Mouse (Mus musculus) neural tube, embryonic 15.5 days (tissue): ENCODE measurements around the gene Il33. TPM values are rescaled to one million over a fixed set of nuclear protein-coding genes. Genes with fewer than 3 reads are reported as not detected.

Source experiments
- ATAC-seq: fragments of 200-750 bp; cut with Nextera tagmentation; 2 replicates; pipeline ENCODE4 v1.8.0; 2017; ENCODE audit warnings: mild to moderate bottlenecking, moderate TSS enrichment, moderate library complexity; ENCODE audit not compliant: low FRiP score
- H3K27ac ChIP-seq: fragments of 300-500 bp; sonication (generic); replicated peaks from 2 replicates; pipeline ENCODE4 v1.5.1; 2015; ENCODE audit warnings: mild to moderate bottlenecking, inconsistent platforms
- H3K27me3 ChIP-seq: fragments of 300-500 bp; sonication (generic); replicated peaks from 2 replicates; pipeline ENCODE4 v1.6.1; 2015; ENCODE audit warnings: inconsistent platforms
- H3K36me3 ChIP-seq: fragments of 300-500 bp; sonication (generic); 2 replicates; pipeline ENCODE4 v1.6.1; 2015; ENCODE audit warnings: inconsistent platforms
- H3K4me1 ChIP-seq: fragments of 300-500 bp; sonication (generic); 2 replicates; pipeline ENCODE4 v1.6.1; 2015; ENCODE audit warnings: inconsistent platforms
- H3K4me2 ChIP-seq: fragments of 300-500 bp; sonication (generic); 2 replicates; pipeline ENCODE4 v1.6.1; 2015; ENCODE audit warnings: inconsistent platforms, mild to moderate bottlenecking, moderate library complexity
- H3K4me3 ChIP-seq: fragments of 300-500 bp; sonication (generic); replicated peaks from 2 replicates; pipeline ENCODE4 v1.5.1; 2015; ENCODE audit warnings: mild to moderate bottlenecking, inconsistent platforms
- H3K9ac ChIP-seq: fragments of 300-500 bp; sonication (generic); replicated peaks from 2 replicates; pipeline ENCODE4 v1.6.1; 2015; ENCODE audit warnings: mild to moderate bottlenecking, inconsistent platforms
- H3K9me3 ChIP-seq: fragments of 300-500 bp; sonication (generic); replicated peaks from 2 replicates; pipeline ENCODE4 v1.6.1; 2016; ENCODE audit warnings: inconsistent platforms
- WGBS: fragments of 180-500 bp; shearing (Covaris S2); methylation state at CpG from one replicate; pipeline ENCODE4 v1.1.7; 2015; ENCODE audit warnings: mixed read lengths; 5-methylcytosine and 5-hydroxymethylcytosine counted together
- polyA plus RNA-seq: library from polyadenylated mRNA; unstranded; fragments of >200 nt; fragmentation: Nextera tagmentation; extraction: Ambion mirVana; gene quantifications from 2 replicates; pipeline ENCODE4 v1.2.1, GENCODE M21; 2015

Gene Il33
- polyA plus RNA-seq, 1 experiment from 2014 or later = 5.0 TPM

DNA sequence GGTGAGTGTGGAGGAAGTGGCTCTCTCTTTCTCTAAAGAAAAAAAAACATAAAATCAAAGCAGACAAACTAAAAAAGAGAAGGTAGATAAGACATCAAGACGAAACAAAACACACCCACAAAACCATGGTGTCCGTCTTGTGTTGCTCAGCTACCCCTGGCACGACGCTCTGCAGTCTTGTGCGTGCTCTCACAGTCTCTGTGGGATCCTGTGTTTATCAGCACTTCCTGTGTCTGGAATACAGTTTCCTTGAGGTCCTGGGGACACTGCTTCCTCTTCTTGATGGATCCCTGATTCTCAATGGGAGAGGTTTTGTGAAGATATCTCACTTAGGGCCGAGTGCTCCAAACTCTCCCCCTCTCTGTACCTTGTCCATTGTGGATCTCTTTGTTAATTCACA, 36.9 kb downstream of the Il33 start:
- ATAC-seq = no peak
- no peak overlapping the region for H3K4me2 ChIP-seq
- H3K27ac ChIP-seq = no peak overlapping the region
- WGBS = 90% methylated on average over 6 of the region's 6 CpGs
- no peaks in the 10 kb centered on the region for H3K9me3 ChIP-seq
- no peak overlapping the region for H3K9ac ChIP-seq
- no peaks in the 10 kb centered on the region for H3K36me3 ChIP-seq
- no peaks in the 10 kb centered on the region for H3K4me1 ChIP-seq
- no peaks in the 10 kb centered on the region for H3K27me3 ChIP-seq
- H3K4me3 ChIP-seq = no peak overlapping the region

DNA sequence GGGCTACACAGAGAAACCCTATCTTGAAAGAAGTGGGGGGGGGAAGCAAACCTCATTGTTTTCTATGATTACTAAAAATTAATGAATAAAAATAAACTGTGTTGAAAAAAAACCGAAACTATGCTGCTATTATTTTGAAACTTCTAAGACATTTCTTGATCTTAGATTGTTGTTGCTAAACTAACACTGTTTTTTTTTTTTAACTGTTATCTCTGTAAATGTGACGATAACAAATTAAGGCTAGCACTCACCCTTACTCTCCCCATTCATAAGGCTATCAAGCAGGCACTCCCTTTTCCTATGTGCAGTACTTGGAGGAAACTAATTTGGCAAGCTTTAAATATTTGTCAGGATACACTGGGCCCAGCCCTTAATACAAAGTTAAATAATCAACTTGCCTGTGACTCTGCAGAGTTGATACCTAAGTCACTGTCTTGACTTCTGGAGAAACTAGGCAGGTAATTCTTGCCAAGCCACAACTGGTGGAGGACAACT, 38.7 kb downstream of the Il33 start:
- WGBS = 91% methylated on average over 2 of the region's 2 CpGs
- H3K9me3 ChIP-seq = no peaks in the 10 kb centered on the region

DNA sequence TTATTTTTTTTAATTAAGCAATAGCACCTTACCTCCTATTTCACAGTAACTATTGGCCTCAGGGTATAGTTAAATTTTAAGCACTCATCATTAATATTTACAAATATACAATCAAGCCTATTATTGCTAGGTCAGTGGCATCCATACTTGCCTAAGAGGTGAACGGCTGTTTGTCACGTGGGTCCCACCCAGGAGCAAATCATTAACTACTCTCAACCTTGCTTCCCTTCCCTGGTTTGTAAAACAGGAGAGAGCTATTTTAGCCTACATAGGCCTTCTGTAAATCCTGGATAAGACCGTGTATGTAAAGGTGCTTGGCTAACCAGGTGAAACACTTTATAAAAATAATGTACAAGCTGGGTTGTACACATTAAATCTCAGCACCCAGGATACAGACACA, 43.0 kb downstream of the Il33 start:
- Histone ChIP-seq H3K4me1 (no peaks in the 10 kb centered on the region), H3K27me3 (no peaks in the 10 kb centered on the region), H3K27ac (no peak overlapping the region), H3K4me3 (no peak overlapping the region), H3K9ac (no peak overlapping the region), H3K36me3 (no peaks in the 10 kb centered on the region), H3K9me3 (no peaks in the 10 kb centered on the region), H3K4me2 (no peak overlapping the region)
- no peak for ATAC-seq
- 82% methylated on average over 3 of the region's 3 CpGs for WGBS

More for the DNA sequence above, 38.7 kb downstream of the Il33 start:
- H3K4me3 ChIP-seq = no peak overlapping the region
- no peaks in the 10 kb centered on the region for H3K4me1 ChIP-seq
- no peaks in the 10 kb centered on the region for H3K27me3 ChIP-seq
- ATAC-seq = no peak
- H3K4me2 ChIP-seq = no peak overlapping the region
- no peaks in the 10 kb centered on the region for H3K36me3 ChIP-seq
- H3K9ac ChIP-seq = no peak overlapping the region
- no peak overlapping the region for H3K27ac ChIP-seq

DNA sequence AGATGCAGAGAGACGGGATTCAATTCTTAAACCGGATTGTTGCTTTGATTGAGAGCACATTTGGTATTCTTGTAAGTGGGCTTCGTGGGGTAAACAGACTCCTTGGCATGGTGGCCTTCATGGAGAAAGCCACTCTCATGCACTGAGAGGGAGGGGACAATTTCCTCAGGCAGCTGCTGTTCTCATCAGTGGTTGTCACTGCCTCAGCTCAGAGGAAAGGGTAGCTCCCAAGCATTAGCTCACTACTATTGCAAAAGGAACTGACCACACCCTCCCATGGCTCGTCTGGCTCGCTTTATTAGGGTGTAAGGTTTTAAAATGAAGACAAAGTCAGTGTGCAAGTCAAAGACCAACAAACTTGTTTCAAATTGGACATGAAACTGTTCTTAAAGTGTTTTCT, 48.5 kb downstream of the Il33 start:
- no peak for ATAC-seq
- Histone ChIP-seq H3K9ac (no peak overlapping the region), H3K4me1 (no peaks in the 10 kb centered on the region)

DNA sequence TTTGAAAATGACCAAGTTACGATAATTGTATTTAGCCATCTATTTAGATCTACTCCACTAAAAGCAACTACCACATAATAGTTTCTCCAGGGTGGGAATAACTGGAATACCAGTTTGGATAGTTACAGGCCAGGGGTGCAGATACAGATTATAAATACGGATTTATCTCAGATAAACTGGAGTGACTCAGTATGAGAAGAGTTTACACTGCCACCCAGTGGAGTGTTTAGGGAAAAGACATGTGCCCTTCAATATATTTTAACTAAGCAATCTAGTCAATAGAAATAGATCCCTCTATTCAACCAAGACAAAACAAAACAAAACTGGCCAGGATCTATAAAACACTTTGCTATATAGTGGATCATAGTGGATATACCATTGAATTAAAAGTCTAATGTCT, 53.9 kb downstream of the Il33 start:
- H3K27me3 ChIP-seq = no peaks in the 10 kb centered on the region
- no peaks in the 10 kb centered on the region for H3K4me1 ChIP-seq
- no peak overlapping the region for H3K4me3 ChIP-seq
- H3K27ac ChIP-seq = no peak overlapping the region
- H3K9ac ChIP-seq = no peak overlapping the region
- ATAC-seq = no peak
- 56% methylated on average over 2 of the region's 2 CpGs for WGBS
- no peaks in the 10 kb centered on the region for H3K9me3 ChIP-seq
- no peaks in the 10 kb centered on the region for H3K36me3 ChIP-seq
- H3K4me2 ChIP-seq = no peak overlapping the region

More for the DNA sequence above, 48.5 kb downstream of the Il33 start:
- Histone ChIP-seq H3K9me3 (no peaks in the 10 kb centered on the region), H3K4me2 (no peak overlapping the region), H3K27me3 (no peaks in the 10 kb centered on the region), H3K27ac (no peak overlapping the region), H3K36me3 (no peaks in the 10 kb centered on the region), H3K4me3 (no peak overlapping the region)
- 80% methylated on average over 5 of the region's 5 CpGs for WGBS

DNA sequence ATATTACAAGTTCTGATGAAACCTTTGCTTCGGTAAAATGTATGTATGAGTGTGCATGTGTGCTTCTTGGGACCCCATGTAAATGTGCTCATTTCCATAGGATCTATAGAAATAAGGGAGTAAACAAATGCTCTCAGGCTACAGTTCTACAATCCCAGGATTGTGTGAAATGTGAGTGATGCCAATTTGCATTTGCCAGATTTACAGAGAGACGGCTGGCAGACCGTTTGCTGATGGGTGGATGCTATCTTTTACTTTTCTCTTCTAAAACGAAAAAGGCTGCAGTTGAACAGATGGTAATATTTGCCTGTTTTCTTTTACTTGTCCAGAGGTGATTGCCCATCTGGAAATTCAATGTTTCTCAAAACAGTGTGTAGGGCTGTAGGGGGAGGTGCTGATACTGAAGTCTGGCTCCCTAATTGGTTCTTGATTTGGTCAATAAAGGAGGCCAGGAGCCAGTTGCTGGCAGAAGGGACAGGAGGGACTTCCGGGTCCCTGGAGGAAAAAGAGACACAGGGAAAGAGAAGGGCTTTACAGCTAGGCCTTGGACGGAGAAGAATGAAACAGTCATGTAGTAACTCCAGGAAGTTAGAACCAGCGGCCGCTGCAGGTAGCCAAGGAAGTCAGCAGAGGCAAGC, 54.7 kb downstream of the Il33 start:
- no peak for ATAC-seq
- Histone ChIP-seq H3K4me3 (no peak overlapping the region), H3K36me3 (no peaks in the 10 kb centered on the region), H3K4me2 (no peak overlapping the region), H3K9me3 (no peaks in the 10 kb centered on the region), H3K27me3 (no peaks in the 10 kb centered on the region), H3K4me1 (no peaks in the 10 kb centered on the region), H3K9ac (no peak overlapping the region), H3K27ac (no peak overlapping the region)
- 78% methylated on average over 8 of the region's 8 CpGs for WGBS

DNA sequence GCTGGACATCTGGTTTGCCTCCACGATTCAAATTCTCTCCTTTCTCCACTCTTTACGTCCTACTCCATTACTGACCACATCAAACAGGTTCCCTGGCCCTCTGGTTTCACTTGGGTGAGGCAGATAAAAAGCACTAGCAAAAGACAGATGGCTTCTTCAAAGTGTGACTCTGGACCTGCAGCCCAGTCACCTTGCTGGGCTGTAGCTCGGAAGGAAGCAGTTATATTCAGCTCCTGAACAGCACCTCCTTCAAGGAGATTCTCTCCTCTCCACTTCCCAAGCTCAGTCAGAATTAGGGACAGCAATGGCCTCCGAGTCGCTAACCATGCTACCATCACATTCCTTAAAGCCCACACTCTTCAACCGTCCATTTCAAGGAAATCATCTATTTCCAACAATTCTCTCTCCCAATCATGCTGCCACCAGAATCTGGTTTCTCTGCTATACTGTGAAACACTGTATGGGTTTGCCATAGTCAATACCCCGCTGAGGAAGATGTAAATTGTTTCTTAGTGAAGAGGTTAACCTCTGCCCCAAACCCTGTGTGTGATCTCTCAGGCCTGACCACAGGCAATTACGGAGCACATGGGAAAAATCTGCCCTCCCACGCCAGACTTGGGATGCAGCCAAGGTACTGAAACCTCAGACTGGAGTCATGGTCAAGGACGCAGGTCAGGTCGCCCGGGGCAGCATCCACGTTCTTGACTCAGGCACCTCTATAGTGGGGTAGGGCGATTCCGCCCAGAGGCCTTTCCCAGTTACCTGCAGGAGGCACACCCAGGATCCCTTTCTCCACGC, 59.5 kb downstream of the Il33 start:
- H3K4me3 ChIP-seq = no peak overlapping the region
- H3K27ac ChIP-seq = no peak overlapping the region
- 84% methylated on average over 16 of the region's 16 CpGs for WGBS
- H3K36me3 ChIP-seq = no peaks in the 10 kb centered on the region
- H3K27me3 ChIP-seq = no peaks in the 10 kb centered on the region
- no peak overlapping the region for H3K4me2 ChIP-seq
- no peaks in the 10 kb centered on the region for H3K9me3 ChIP-seq
- no peak overlapping the region for H3K9ac ChIP-seq
- H3K4me1 ChIP-seq = no peaks in the 10 kb centered on the region
- ATAC-seq = no peak

DNA sequence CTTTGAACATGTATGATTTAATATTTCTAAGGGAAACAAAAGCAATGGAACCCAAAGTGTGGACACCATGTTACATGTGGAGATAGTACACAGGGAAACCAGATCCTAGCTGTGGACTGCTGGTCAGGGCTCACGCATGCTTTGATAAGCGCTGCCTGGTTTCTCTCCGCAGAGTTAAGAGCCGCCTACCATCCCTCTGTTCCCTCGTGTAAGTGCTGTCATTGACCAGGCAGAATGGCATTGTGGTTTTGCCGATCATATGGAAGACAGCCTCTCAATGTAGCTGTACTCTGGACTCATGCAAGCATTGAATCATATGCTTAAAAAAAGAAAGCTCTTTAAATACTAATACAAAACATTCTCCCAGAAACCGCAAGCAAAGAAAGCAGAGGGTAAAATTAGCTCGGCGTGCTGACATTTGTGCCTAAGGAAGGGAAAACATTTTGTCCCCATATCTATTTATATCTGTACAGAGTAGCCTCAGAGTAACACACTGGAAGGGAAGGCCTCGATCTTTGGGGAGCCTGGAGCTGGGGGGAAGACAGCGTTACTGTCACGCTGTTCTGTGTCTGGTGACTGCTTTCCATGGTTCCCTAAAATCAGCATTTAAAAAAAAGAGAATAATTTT, 61.7 kb downstream of the Il33 start:
- Histone ChIP-seq H3K9me3 (no peaks in the 10 kb centered on the region), H3K9ac (no peak overlapping the region), H3K4me2 (no peak overlapping the region), H3K27me3 (no peaks in the 10 kb centered on the region), H3K4me1 (no peaks in the 10 kb centered on the region), H3K4me3 (no peak overlapping the region), H3K27ac (no peak overlapping the region), H3K36me3 (no peaks in the 10 kb centered on the region)
- 90% methylated on average over 12 of the region's 12 CpGs for WGBS
- no peak for ATAC-seq

DNA sequence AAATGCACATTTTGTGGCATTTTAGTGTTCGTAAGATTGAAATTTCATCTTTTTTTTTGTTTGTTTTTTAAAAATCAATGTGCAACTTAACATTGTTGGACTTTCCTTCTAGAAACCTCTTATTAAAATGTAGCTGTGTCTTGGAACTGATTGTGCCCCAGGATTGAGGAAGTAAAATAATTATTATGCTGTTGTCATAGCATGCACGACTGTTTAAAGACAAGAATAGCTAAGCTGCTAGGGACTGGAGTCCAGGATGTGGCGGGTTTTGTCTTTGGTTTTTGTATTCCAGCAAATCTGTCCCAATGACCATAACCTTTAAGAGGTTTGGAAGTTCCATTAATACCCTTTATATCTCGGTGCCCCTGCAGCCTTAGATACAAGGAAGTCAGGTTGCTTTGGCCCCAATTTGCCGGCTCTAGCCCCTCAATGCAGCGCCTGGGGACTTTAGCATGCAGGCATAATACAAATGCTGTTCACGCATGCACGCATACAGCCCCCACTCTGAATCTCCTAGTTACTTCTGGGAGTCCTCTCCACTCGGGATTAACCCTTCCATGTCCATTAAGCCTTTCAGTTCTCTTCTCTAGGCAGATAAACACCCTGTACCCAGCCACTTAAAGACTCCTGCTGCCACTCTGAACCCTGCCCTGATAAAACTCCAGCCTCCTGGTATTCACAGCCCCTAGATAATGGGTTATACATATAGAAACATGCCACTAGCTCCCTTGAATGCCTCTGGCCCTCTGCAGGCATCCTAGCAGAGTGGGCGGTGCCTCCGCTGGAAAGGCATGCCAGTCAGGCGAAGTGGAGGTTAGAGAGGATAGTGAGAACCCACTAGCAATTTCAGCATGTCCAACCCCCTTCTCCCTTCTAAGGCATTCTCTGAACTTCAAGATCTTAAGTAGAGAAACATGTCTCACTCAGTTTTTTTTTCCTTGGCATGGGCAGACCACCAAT, 75.8 kb downstream of the Il33 start:
- Histone ChIP-seq H3K4me2 (peak overlapping the region; percentile 38), H3K9me3 (no peaks in the 10 kb centered on the region), H3K4me3 (no peak overlapping the region), H3K9ac (no peak overlapping the region), H3K36me3 (no peaks in the 10 kb centered on the region), H3K27me3 (no peaks in the 10 kb centered on the region), H3K4me1 (peaks cover 3% of the 10 kb centered on the region; the same call in 1 of the 2 replicates), H3K27ac (0 out of 2 replicates have a peak overlapping the region, but pooled peaks have one; percentile 13)
- peak; percentile 53; the same call in 1 of the 2 replicates for ATAC-seq
- 38% methylated on average over 12 of the region's 12 CpGs for WGBS

DNA sequence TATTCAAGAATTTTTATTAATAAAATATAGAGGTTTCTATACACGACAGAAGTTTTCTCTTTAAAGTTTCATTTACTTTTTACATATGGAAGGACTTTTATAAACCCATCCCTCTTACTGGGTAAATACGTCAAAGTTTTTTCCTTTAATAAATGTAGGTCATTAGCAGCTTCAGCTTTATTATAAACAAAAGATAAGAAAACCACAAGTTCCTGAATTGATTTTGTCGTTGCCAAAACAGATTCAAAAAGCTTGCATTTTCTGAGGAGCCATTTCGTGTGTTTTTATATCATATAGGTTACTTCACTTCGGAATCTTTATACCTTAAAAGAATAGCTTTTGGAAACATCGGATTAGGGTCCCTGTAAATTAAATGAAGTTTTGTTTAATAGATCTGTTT, 76.6 kb downstream of the Il33 start:
- Histone ChIP-seq H3K9ac (no peak overlapping the region), H3K9me3 (no peaks in the 10 kb centered on the region), H3K36me3 (no peaks in the 10 kb centered on the region), H3K27ac (no peak overlapping the region), H3K27me3 (no peaks in the 10 kb centered on the region), H3K4me3 (no peak overlapping the region), H3K4me1 (peaks cover 3% of the 10 kb centered on the region; the same call in 1 of the 2 replicates), H3K4me2 (no peak overlapping the region)
- 88% methylated on average over 6 of the region's 6 CpGs for WGBS
- ATAC-seq = no peak

DNA sequence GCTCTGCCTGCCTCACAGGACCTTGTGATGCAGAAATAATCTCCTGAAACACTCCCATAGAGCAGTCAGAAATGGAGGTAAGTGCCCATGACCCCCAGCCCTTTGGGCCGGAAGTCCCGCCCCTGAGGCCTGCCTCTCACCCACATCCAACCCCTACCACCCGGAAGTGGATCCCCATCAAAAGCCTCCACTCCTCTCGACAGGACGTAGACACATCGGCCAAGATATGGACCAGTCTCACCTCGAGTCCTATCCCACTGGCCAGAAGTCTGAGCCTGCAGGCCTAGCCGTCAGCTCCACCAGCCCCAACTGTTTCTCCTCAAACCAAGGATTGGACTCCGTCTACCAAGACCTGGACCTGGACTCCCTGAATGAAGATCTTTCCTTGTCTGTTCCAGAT, 78.7 kb downstream of the Il33 start, which contains the start of gene Trpd52l3:
TSS of gene Trpd52l3 (plus strand) at position 170 of the 400 bp plus-strand sequence.
- ATAC-seq = no peak
- Histone ChIP-seq H3K27ac (no peak within 1 kb of the TSS), H3K4me2 (no peak within 1 kb of the TSS), H3K4me1 (peaks cover 3% of the 10 kb centered on the region; the same call in 1 of the 2 replicates), H3K27me3 (no peaks in the 10 kb centered on the region), H3K9ac (no peak within 1 kb of the TSS), H3K4me3 (no peak within 1 kb of the TSS), H3K36me3 (no peaks in the 10 kb centered on the region), H3K9me3 (no peaks in the 10 kb centered on the region)
- WGBS = 93% methylated on average over 9 of the region's 9 CpGs
